Mouse (Mus musculus): ENCODE results near the gene Gm17581.

Gene Gm17581

GRCm38 (mm10) chr2:155687746-155688145 is 47.9 kb downstream of the Gm17581 start:
- DNase-seq = peak; percentile 41

GRCm38 (mm10) chr2:155686572-155686971 is 49.1 kb downstream of the Gm17581 start:
- peak; percentile 37 for DNase-seq
